ENCODE assay signal across 15 mouse cellular contexts in genomic region chr7:133823751-133824150, GRCm38 (mm10). TPM values are rescaled to one million over a fixed set of nuclear protein-coding genes. Genes with fewer than 3 reads are reported as not detected.
DNase-seq lines count a peak whose midpoint lies in the region; ATAC-seq and TF ChIP-seq lines count a peak whose summit lies in the region.
"Had no signal": no experiment of that assay in that cellular context is flagged by ENCODE, and none has a peak within 500 bp of the region (broad histone marks: within the 10 kb centered on the region; RNA-seq: fewer than 3 reads in every experiment).

No protein-coding gene starts in this region.

- peak; percentile 44 for TF ChIP-seq CTCF in layer of hippocampus, adult 2 months (conservative IDR thresholded peaks at IDR 0.05)

- no peak overlapping the region for H3K4me3 ChIP-seq in layer of hippocampus, adult 2 months
- H3K4me3 ChIP-seq: forebrain, embryonic 12.5 days; heart, embryonic 13.5 days had no signal

- no peak for ATAC-seq in CD4-positive, CD25-positive, alpha-beta regulatory T cell, adult 4 months

- no peak overlapping the region for H3K27ac ChIP-seq in layer of hippocampus, adult 2 months
- H3K27ac ChIP-seq: forebrain, embryonic 12.5 days; heart, embryonic 13.5 days had no signal

- peak; percentile 8 for DNase-seq in CD4-positive, CD25-positive, alpha-beta regulatory T cell, adult 2 months (ENCODE audit: low read depth, low spot score)
- no peak for DNase-seq in layer of hippocampus, adult 2 months (ENCODE audit: low spot score in 2 of 2)
- no peak for DNase-seq in layer of hippocampus, postnatal 25 days (ENCODE audit: extremely low spot score in 1 of 2, low spot score in 1 of 2)
- peak; percentile 7 for DNase-seq in thymus, postnatal 14 days
- DNase-seq in thymus, adult 18-20 months = no peak
- no peak for DNase-seq in cerebellum, adult 9-10 months
- no peak for DNase-seq in gastrocnemius, adult 8-10 months (ENCODE audit: low spot score in 2 of 2)
- DNase-seq: cerebellum, adult 11-12 months; kidney, adult 9 months; spleen, adult 18-20 months had no signal

RNA-seq across cellular contexts. Expression of gene Dhx32, which starts 41.2 kb away (rescaled TPM):
- 1 to 10 TPM; 9.1 to 9.4 TPM for polyA plus RNA-seq in CD4-positive, CD25-positive, alpha-beta regulatory T cell, adult 4 months (2017; shearing (Covaris generic))
- 10 to 100 TPM; 36.5 to 39.2 TPM for total RNA-seq in layer of hippocampus, adult 2 months (2021)
- 10 to 100 TPM; 39.5 to 44.2 TPM for total RNA-seq in layer of hippocampus, postnatal 25 days (2021)
- 10 to 100 TPM; 36.5 to 59.5 (median 45.3) TPM for total RNA-seq in gastrocnemius, adult 8-10 months (2022)

RNA-seq across cellular contexts. Expression of gene Fank1, which starts 47.1 kb away (rescaled TPM):
- polyA plus RNA-seq in CD4-positive, CD25-positive, alpha-beta regulatory T cell, adult 4 months (2017; shearing (Covaris generic)) = not detected
- 1 to 10 TPM; 2.0 to 2.5 TPM for total RNA-seq in layer of hippocampus, adult 2 months (2021)
- total RNA-seq in layer of hippocampus, postnatal 25 days (2021) = 1 to 10 TPM; 2.4 to 2.7 TPM
- total RNA-seq in gastrocnemius, adult 8-10 months (2022) = not detected
- total RNA-seq: neutrophil, adult 5-6 weeks had no signal
- polyA plus RNA-seq: heart, embryonic 13.5 days; liver, embryonic 16.5 days had no signal

Comparison
In these comparisons a context has a peak if more than half of its experiments do, and no peak if none do; other contexts are left out.
1. DNase-seq: peak in CD4-positive, CD25-positive, alpha-beta regulatory T cell, adult 2 months (single experiment) and thymus, postnatal 14 days (single experiment); none in layer of hippocampus, adult 2 months (0 of 2), layer of hippocampus, postnatal 25 days (0 of 2), thymus, adult 18-20 months (0 of 2), cerebellum, adult 9-10 months (single experiment) and gastrocnemius, adult 8-10 months (0 of 2).